Mouse (Mus musculus): ENCODE measurements around the gene Cfap61. TPM values are rescaled to one million over a fixed set of nuclear protein-coding genes. Genes with fewer than 3 reads are reported as not detected.

The Cfap61 gene
- polyA plus RNA-seq, 1 experiment from 2014 or later, result 1.0 TPM

- H3K36me3 ChIP-seq, result no peaks in the 10 kb centered on the region
- H3K27me3 ChIP-seq (ENCODE audit: insufficient read depth, poor library complexity, severe bottlenecking), result no peaks in the 10 kb centered on the region; the same call in 1 of the 2 replicates
- peak; percentile 33 for DNase-seq (ENCODE audit: low spot score)
- no peaks in the 10 kb centered on the region for H3K9me3 ChIP-seq
- H3K4me3 ChIP-seq, result no peak overlapping the region
- H3K27ac ChIP-seq, result no peak overlapping the region
- 75% methylated on average over 7 of the region's 7 CpGs for whole genome bisulfite sequencing
- H3K4me1 ChIP-seq, result peaks cover 7% of the 10 kb centered on the region
These were observed 234.9 kb downstream of the Cfap61 start for GRCm38 (mm10) chr2:146169492-146169891.

- 54% methylated on average over 4 of the region's 4 CpGs for WGBS
- H3K36me3 ChIP-seq, result no peaks in the 10 kb centered on the region
- peaks cover 7% of the 10 kb centered on the region for H3K4me1 ChIP-seq
- H3K4me3 ChIP-seq, result no peak overlapping the region
- no peaks in the 10 kb centered on the region; the same call in 1 of the 2 replicates for H3K27me3 ChIP-seq (ENCODE audit: insufficient read depth, poor library complexity, severe bottlenecking)
- H3K9me3 ChIP-seq, result no peaks in the 10 kb centered on the region
- H3K27ac ChIP-seq, result no peak overlapping the region
- peak; percentile 53 for DNase-seq (ENCODE audit: low spot score)
These were observed 237.5 kb downstream of the Cfap61 start for GRCm38 (mm10) chr2:146172106-146172505.

GRCm38 (mm10) chr2:146174173-146174572 lies 239.6 kb downstream of the Cfap61 start:
- Histone ChIP-seq H3K4me3 (no peak overlapping the region), H3K4me1 (no peaks in the 10 kb centered on the region)
- WGBS, result 86% methylated on average over 7 of the region's 7 CpGs

GRCm38 (mm10) chr2:146178718-146179117 lies 244.1 kb downstream of the Cfap61 start:
- Histone ChIP-seq H3K4me1 (no peaks in the 10 kb centered on the region), H3K27ac (no peak overlapping the region), H3K36me3 (no peaks in the 10 kb centered on the region), H3K9me3 (no peaks in the 10 kb centered on the region), H3K4me3 (no peak overlapping the region), H3K27me3 (ENCODE audit: insufficient read depth, poor library complexity, severe bottlenecking) (peaks cover 6% of the 10 kb centered on the region; the same call in 1 of the 2 replicates)
- DNase-seq (ENCODE audit: low spot score), result peak; percentile 33
- 72% methylated on average over 1 of the region's 1 CpGs for WGBS

More at GRCm38 (mm10) chr2:146174173-146174572, 239.6 kb downstream of the Cfap61 start:
- Histone ChIP-seq H3K27me3 (ENCODE audit: insufficient read depth, poor library complexity, severe bottlenecking) (no peaks in the 10 kb centered on the region; the same call in 1 of the 2 replicates), H3K27ac (no peak overlapping the region), H3K36me3 (no peaks in the 10 kb centered on the region), H3K9me3 (no peaks in the 10 kb centered on the region)
- DNase-seq (ENCODE audit: low spot score), result peak; percentile 14

- no peak overlapping the region for H3K4me3 ChIP-seq
- H3K36me3 ChIP-seq, result no peaks in the 10 kb centered on the region
- no peaks in the 10 kb centered on the region for H3K4me1 ChIP-seq
- H3K27me3 ChIP-seq (ENCODE audit: insufficient read depth, poor library complexity, severe bottlenecking), result peaks cover 22% of the 10 kb centered on the region; the same call in 1 of the 2 replicates
- H3K27ac ChIP-seq, result no peak overlapping the region
- no peak for DNase-seq (ENCODE audit: low spot score)
- H3K9me3 ChIP-seq, result no peaks in the 10 kb centered on the region
- 59% methylated on average over 24 of the region's 24 CpGs for WGBS
These were observed 249.5 kb downstream of the Cfap61 start for GRCm38 (mm10) chr2:146183830-146184793.

GRCm38 (mm10) chr2:146196126-146196525 lies 261.5 kb downstream of the Cfap61 start:
- Histone ChIP-seq H3K9me3 (no peaks in the 10 kb centered on the region), H3K27ac (no peak overlapping the region), H3K27me3 (ENCODE audit: insufficient read depth, poor library complexity, severe bottlenecking) (peaks cover 16% of the 10 kb centered on the region; the same call in 1 of the 2 replicates), H3K36me3 (no peaks in the 10 kb centered on the region), H3K4me1 (no peaks in the 10 kb centered on the region), H3K4me3 (no peak overlapping the region)
- DNase-seq (ENCODE audit: low spot score), result no peak
- WGBS, result 88% methylated on average over 11 of the region's 11 CpGs

- no peak overlapping the region for H3K27ac ChIP-seq
- WGBS, result 55% methylated on average over 7 of the region's 7 CpGs
- H3K4me3 ChIP-seq, result no peak overlapping the region
- 0 out of 2 replicates have a peak, but pooled peaks cover 9% of the 10 kb centered on the region for H3K27me3 ChIP-seq (ENCODE audit: insufficient read depth, poor library complexity, severe bottlenecking)
- H3K36me3 ChIP-seq, result no peaks in the 10 kb centered on the region
- H3K9me3 ChIP-seq, result no peaks in the 10 kb centered on the region
- no peak for DNase-seq (ENCODE audit: low spot score)
- H3K4me1 ChIP-seq, result no peaks in the 10 kb centered on the region
These were observed 263.4 kb downstream of the Cfap61 start for GRCm38 (mm10) chr2:146197947-146198346.

GRCm38 (mm10) chr2:146210968-146211367 lies 276.4 kb downstream of the Cfap61 start:
- peaks cover 4% of the 10 kb centered on the region for H3K4me1 ChIP-seq
- 61% methylated on average over 4 of the region's 4 CpGs for WGBS
- no peaks in the 10 kb centered on the region for H3K36me3 ChIP-seq
- no peak for DNase-seq (ENCODE audit: low spot score)
- peaks cover 16% of the 10 kb centered on the region for H3K27me3 ChIP-seq (ENCODE audit: insufficient read depth, poor library complexity, severe bottlenecking)
- H3K27ac ChIP-seq, result no peak overlapping the region
- H3K4me3 ChIP-seq, result no peak overlapping the region
- no peaks in the 10 kb centered on the region for H3K9me3 ChIP-seq

- peaks cover 54% of the 10 kb centered on the region for H3K27me3 ChIP-seq (ENCODE audit: insufficient read depth, poor library complexity, severe bottlenecking)
- H3K36me3 ChIP-seq, result no peaks in the 10 kb centered on the region
- H3K27ac ChIP-seq, result no peak overlapping the region
- H3K4me1 ChIP-seq, result peaks cover 29% of the 10 kb centered on the region
- H3K9me3 ChIP-seq, result no peaks in the 10 kb centered on the region
- DNase-seq (ENCODE audit: low spot score), result no peak
- H3K4me3 ChIP-seq, result no peak overlapping the region
- WGBS, result 4% methylated on average over 9 of the region's 9 CpGs
These were observed 280.1 kb downstream of the Cfap61 start for GRCm38 (mm10) chr2:146214715-146215114.

GRCm38 (mm10) chr2:146216111-146217064 lies 281.8 kb downstream of the Cfap61 start:
- H3K9me3 ChIP-seq, result no peaks in the 10 kb centered on the region
- no peak for DNase-seq (ENCODE audit: low spot score)
- WGBS, result 17% methylated on average over 14 of the region's 14 CpGs
- H3K27me3 ChIP-seq (ENCODE audit: insufficient read depth, poor library complexity, severe bottlenecking), result peaks cover 70% of the 10 kb centered on the region
- no peak overlapping the region for H3K27ac ChIP-seq
- H3K4me1 ChIP-seq, result peaks cover 38% of the 10 kb centered on the region
- no peak overlapping the region for H3K4me3 ChIP-seq
- no peaks in the 10 kb centered on the region for H3K36me3 ChIP-seq

- Histone ChIP-seq H3K27ac (no peak overlapping the region), H3K4me1 (peaks cover 47% of the 10 kb centered on the region), H3K27me3 (ENCODE audit: insufficient read depth, poor library complexity, severe bottlenecking) (peaks cover 81% of the 10 kb centered on the region), H3K4me3 (peak overlapping the region; percentile 57), H3K36me3 (no peaks in the 10 kb centered on the region), H3K9me3 (no peaks in the 10 kb centered on the region)
- 2% methylated on average over 16 of the region's 16 CpGs for WGBS
- no peak for DNase-seq (ENCODE audit: low spot score)
These were observed 282.8 kb downstream of the Cfap61 start for GRCm38 (mm10) chr2:146217227-146217980.

- no peak for DNase-seq (ENCODE audit: low spot score)
- Histone ChIP-seq H3K27me3 (ENCODE audit: insufficient read depth, poor library complexity, severe bottlenecking) (peaks cover 81% of the 10 kb centered on the region), H3K36me3 (no peaks in the 10 kb centered on the region), H3K4me1 (peaks cover 55% of the 10 kb centered on the region), H3K9me3 (no peaks in the 10 kb centered on the region), H3K27ac (0 out of 2 replicates have a peak overlapping the region, but pooled peaks have one; percentile 4), H3K4me3 (peak overlapping the region; percentile 57)
- WGBS, result under 1% methylated on average over 40 of the region's 40 CpGs
These were observed 283.6 kb downstream of the Cfap61 start for GRCm38 (mm10) chr2:146218161-146218691.

All from heart, embryonic 10.5 days (tissue).